Mouse (Mus musculus) stomach, embryonic 16.5 days (tissue): ENCODE measurements around the gene Ppp1r9a. TPM values are rescaled to one million over a fixed set of nuclear protein-coding genes. Genes with fewer than 3 reads are reported as not detected.

Experiments used
- ATAC-seq: fragments of 200-750 bp; cut with Nextera tagmentation; 2 replicates; pipeline ENCODE4 v1.8.0; 2017; ENCODE audit warnings: moderate number of reproducible peaks, moderate TSS enrichment; ENCODE audit not compliant: insufficient read depth, low FRiP score
- H3K27ac ChIP-seq: fragments of 300-500 bp; sonication (generic); 2 replicates; pipeline ENCODE4 v1.5.1; 2014; ENCODE audit warnings: low read length
- H3K27me3 ChIP-seq: fragments of 300-500 bp; sonication (generic); 2 replicates; pipeline ENCODE4 v1.6.1; 2014; ENCODE audit warnings: low read length, control low read depth, mixed read lengths; ENCODE audit not compliant: control insufficient read depth, insufficient read depth
- H3K36me3 ChIP-seq: fragments of 300-500 bp; sonication (generic); 2 replicates; pipeline ENCODE4 v1.6.1; 2014; ENCODE audit warnings: low read length; ENCODE audit not compliant: control insufficient read depth, insufficient read depth
- H3K4me1 ChIP-seq: fragments of 300-500 bp; sonication (generic); 2 replicates; pipeline ENCODE4 v1.6.1; 2014; ENCODE audit warnings: low read length, control low read depth, mixed read lengths; ENCODE audit not compliant: control insufficient read depth, insufficient read depth
- H3K4me2 ChIP-seq: fragments of 300-500 bp; sonication (generic); 2 replicates; pipeline ENCODE4 v1.6.1; 2014; ENCODE audit warnings: low read depth, low read length, mixed read lengths
- H3K4me3 ChIP-seq: fragments of 300-500 bp; sonication (generic); replicated peaks from 2 replicates; pipeline ENCODE4 v1.5.1; 2014; ENCODE audit warnings: mild to moderate bottlenecking, low read length
- H3K9ac ChIP-seq: fragments of 300-500 bp; sonication (generic); 2 replicates; pipeline ENCODE4 v1.6.1; 2014; ENCODE audit warnings: low read length
- H3K9me3 ChIP-seq: fragments of 300-500 bp; sonication (generic); replicated peaks from 2 replicates; pipeline ENCODE4 v1.6.1; 2016; ENCODE audit warnings: low read length, control low read depth; ENCODE audit not compliant: control insufficient read depth
- WGBS: fragments of 180-500 bp; shearing (Covaris S2); extraction: QIAGEN DNeasy Blood & Tissue Kit; methylation state at CpG from one replicate; pipeline ENCODE4 v1.1.7; 2014; 5-methylcytosine and 5-hydroxymethylcytosine counted together
- polyA plus RNA-seq: library from polyadenylated mRNA; unstranded; fragments of >200 nt; fragmentation: Nextera tagmentation; extraction: Ambion mirVana; gene quantifications from 2 replicates; pipeline ENCODE4 v1.2.1, GENCODE M21; 2015

The Ppp1r9a gene
- polyA plus RNA-seq, 1 experiment from 2014 or later = 14.8 TPM

DNA sequence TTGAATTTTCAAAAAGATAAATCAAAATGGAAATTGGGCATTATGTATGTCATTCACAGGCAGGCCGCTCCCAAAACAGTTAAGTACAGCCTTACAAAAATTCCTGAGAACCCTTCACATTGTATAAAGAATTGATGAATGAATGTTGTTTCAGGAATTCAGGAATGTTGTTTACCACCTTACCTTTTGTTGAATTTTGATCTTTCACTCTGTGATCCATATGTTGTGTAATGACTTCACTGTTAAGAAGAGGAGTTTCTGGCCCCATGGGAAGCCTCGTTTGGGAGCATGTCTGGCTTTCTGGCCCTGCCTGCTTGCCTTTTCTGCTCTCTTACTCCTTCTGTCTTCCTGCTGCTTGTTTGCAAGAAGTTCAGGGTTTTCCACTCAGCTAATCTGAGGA is 105.4 kb downstream of the Ppp1r9a start:
- Histone ChIP-seq H3K27me3 (no peaks in the 10 kb centered on the region), H3K9me3 (no peaks in the 10 kb centered on the region), H3K4me1 (peaks cover 11% of the 10 kb centered on the region; the same call in 1 of the 2 replicates), H3K4me3 (no peak overlapping the region), H3K36me3 (no peaks in the 10 kb centered on the region), H3K27ac (no peak overlapping the region), H3K4me2 (0 out of 2 replicates have a peak overlapping the region, but pooled peaks have one; percentile 30), H3K9ac (no peak overlapping the region)
- ATAC-seq = no peak
- WGBS = 52% methylated on average over 2 of the region's 2 CpGs

DNA sequence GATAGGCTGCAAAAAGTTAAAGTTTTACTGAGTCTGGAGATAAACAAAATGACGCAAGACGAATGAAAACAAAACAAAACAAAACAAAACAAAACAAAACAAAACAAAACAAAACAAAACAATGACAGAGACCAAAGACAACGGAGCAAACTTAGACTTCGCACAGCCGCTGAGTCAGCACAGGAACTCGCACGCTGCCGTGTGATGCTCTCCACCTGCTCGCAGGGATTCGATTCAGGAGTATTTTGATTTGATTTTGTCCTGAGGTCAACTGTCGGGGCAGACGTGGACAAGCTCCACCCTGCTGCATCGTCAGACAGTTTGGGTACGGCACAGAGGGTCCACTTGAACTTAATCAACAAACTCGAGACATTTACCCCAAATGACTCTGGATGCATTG is 105.9 kb downstream of the Ppp1r9a start:
- H3K9ac ChIP-seq = no peak overlapping the region
- H3K4me2 ChIP-seq = peak overlapping the region; percentile 30; the same call in 1 of the 2 replicates
- H3K36me3 ChIP-seq = no peaks in the 10 kb centered on the region
- WGBS = 44% methylated on average over 15 of the region's 15 CpGs
- H3K27me3 ChIP-seq = no peaks in the 10 kb centered on the region
- no peak overlapping the region for H3K27ac ChIP-seq
- H3K4me3 ChIP-seq = no peak overlapping the region
- ATAC-seq = no peak
- H3K4me1 ChIP-seq = peaks cover 11% of the 10 kb centered on the region; the same call in 1 of the 2 replicates
- no peaks in the 10 kb centered on the region for H3K9me3 ChIP-seq

DNA sequence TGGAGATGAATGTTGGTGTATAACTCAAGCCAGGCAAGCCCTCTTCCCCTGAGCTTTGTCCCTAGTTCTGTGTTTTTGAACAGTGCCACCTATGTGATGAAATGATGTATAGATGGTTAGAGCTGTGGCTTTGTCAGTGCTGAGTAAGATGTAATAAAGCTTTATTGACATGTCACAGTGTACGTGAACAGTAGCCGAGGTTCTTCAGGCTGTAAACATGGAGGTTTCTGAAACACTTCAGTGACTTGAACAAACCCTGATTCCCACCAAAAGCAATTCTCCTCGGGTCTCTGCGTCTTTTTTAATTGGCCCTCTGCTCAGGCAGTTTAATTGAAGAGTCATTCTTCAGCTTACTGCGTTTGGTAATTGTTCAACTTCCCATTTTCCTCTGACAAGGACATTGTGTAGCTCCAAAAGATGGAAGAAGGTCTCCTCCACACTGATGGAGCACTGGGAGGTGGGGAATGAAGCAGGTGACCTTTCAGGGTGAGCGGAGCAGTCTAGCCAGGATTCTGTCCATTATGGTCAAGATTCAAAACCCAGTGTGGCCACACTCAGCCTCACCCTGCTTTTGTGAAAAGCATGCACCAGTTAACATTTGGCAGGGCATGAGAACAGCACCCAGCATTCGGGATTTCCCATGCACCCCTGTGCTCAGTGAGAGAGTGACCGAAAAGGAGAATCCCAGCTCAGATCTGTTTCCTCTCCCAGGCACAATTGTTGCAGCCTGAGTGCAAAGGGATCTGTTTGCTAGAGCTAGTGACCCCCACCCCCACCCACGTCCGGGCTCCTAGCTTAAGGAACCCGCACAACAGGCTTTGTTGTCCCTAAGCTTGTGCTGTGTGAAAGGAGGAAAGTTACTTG is 108.1 kb downstream of the Ppp1r9a start:
- H3K27me3 ChIP-seq = no peaks in the 10 kb centered on the region
- H3K27ac ChIP-seq = no peak overlapping the region
- H3K9ac ChIP-seq = no peak overlapping the region
- ATAC-seq = peak; percentile 51; the same call in 1 of the 2 replicates
- H3K4me1 ChIP-seq = peaks cover 8% of the 10 kb centered on the region; the same call in 1 of the 2 replicates
- no peak overlapping the region for H3K4me2 ChIP-seq
- no peaks in the 10 kb centered on the region for H3K9me3 ChIP-seq
- H3K4me3 ChIP-seq = no peak overlapping the region
- H3K36me3 ChIP-seq = no peaks in the 10 kb centered on the region
- 53% methylated on average over 11 of the region's 11 CpGs for WGBS

DNA sequence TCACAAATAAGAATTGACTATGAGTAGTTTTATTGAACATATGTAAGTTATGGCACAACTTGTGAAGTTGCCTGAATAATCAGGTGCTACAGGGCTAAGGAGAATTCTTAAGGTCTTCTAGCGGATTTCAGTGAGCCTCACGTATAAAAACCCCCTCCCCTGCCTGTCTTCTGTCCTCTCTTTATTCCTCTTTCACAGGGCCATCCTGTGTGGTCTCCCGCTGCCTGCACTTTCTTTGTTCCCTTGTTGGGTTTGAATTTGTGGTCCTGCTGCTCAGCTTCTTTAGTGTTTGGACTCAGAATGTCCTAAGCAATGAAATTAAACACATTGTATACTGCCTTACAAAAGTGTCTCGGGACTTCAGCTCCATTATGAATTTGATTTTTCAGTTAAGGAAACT is 110.1 kb downstream of the Ppp1r9a start:
- no peak overlapping the region for H3K4me2 ChIP-seq
- WGBS = 68% methylated on average over 4 of the region's 4 CpGs
- H3K9ac ChIP-seq = no peak overlapping the region
- H3K4me1 ChIP-seq = peaks cover 6% of the 10 kb centered on the region; the same call in 1 of the 2 replicates
- no peak overlapping the region for H3K27ac ChIP-seq
- no peak for ATAC-seq
- no peaks in the 10 kb centered on the region for H3K9me3 ChIP-seq
- H3K36me3 ChIP-seq = no peaks in the 10 kb centered on the region
- H3K27me3 ChIP-seq = no peaks in the 10 kb centered on the region
- H3K4me3 ChIP-seq = no peak overlapping the region

DNA sequence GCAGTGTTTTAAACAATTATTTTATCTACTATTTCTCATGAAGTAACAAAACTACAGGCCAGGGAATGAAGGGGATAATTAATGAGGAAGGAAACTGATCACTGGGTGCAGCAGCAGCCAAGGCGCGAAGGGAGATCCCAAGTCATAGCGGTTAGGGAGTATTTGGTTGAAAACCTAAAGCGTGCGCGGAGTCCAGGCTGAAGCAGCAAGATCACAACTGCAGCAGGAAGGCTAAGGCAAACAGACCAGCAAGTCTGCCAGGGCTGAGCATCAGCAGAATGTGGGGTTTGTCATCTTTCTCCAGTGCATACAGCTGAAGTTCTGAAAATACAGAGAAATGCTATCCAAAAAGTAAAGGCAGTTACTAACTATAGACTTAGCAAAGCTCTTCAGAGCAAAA is 111.8 kb downstream of the Ppp1r9a start:
- peak; percentile 49; the same call in 1 of the 2 replicates for ATAC-seq
- no peak overlapping the region for H3K9ac ChIP-seq
- H3K9me3 ChIP-seq = no peaks in the 10 kb centered on the region
- H3K36me3 ChIP-seq = no peaks in the 10 kb centered on the region
- WGBS = 71% methylated on average over 6 of the region's 6 CpGs
- no peak overlapping the region for H3K4me3 ChIP-seq
- peaks cover 3% of the 10 kb centered on the region; the same call in 1 of the 2 replicates for H3K4me1 ChIP-seq
- no peaks in the 10 kb centered on the region for H3K27me3 ChIP-seq
- no peak overlapping the region for H3K4me2 ChIP-seq
- peak overlapping the region; percentile 1; the same call in 1 of the 2 replicates for H3K27ac ChIP-seq

DNA sequence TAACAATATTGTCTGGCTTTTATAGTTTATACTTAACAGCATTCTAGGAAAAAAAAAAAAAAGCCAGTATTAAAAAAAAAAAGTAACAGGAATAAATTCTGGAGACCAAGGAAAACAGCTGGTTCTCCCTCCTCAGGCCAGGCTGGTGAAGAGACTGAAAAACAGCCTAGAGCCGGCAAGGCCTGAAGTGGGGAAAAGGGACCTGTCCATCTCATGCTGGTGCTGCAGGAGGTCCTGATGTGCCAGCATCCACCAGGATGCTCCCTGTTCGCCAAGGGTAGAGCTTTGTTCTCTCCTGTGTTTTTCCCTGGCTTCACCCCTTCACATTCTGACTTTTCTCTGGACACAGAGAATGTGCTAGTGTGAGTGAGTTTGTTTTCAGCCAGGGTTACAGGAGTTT is 112.5 kb downstream of the Ppp1r9a start:
- ATAC-seq = no peak
- Histone ChIP-seq H3K36me3 (no peaks in the 10 kb centered on the region), H3K4me1 (peaks cover 3% of the 10 kb centered on the region; the same call in 1 of the 2 replicates), H3K27ac (no peak overlapping the region), H3K9me3 (no peaks in the 10 kb centered on the region), H3K4me2 (no peak overlapping the region), H3K27me3 (no peaks in the 10 kb centered on the region), H3K9ac (no peak overlapping the region), H3K4me3 (no peak overlapping the region)
- 82% methylated on average over 2 of the region's 2 CpGs for WGBS

DNA sequence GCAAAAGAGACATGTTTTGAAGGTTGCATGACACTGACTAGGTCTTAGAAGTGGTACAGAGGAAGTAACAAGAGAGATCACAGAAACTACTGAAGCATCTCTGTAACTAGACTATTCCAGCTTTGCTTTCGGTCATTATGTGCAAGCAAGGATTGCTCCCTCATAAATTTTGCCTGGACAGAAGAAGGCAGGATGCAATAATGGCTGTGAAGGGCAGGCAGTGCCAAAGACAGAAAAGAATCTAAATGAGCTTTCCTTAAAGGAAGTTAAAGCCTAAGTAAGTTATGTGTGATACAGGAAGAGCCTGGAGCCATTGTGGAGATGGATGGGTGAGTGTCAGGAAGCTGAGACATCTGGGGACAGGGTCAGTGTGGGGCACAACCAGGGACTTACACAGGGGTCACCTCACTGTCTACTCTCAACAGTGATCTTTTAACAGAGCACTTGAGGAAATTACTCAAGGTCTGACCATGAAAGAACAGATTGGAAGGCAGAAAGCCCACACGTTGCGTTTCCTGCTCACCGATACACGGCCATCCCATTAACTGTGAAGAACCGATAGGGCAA is 115.3 kb downstream of the Ppp1r9a start:
- H3K9me3 ChIP-seq = no peaks in the 10 kb centered on the region
- H3K27ac ChIP-seq = no peak overlapping the region
- WGBS = 75% methylated on average over 6 of the region's 6 CpGs
- H3K4me1 ChIP-seq = no peaks in the 10 kb centered on the region
- ATAC-seq = no peak
- no peak overlapping the region for H3K9ac ChIP-seq
- H3K4me3 ChIP-seq = no peak overlapping the region
- H3K36me3 ChIP-seq = no peaks in the 10 kb centered on the region
- no peaks in the 10 kb centered on the region for H3K27me3 ChIP-seq
- H3K4me2 ChIP-seq = no peak overlapping the region

DNA sequence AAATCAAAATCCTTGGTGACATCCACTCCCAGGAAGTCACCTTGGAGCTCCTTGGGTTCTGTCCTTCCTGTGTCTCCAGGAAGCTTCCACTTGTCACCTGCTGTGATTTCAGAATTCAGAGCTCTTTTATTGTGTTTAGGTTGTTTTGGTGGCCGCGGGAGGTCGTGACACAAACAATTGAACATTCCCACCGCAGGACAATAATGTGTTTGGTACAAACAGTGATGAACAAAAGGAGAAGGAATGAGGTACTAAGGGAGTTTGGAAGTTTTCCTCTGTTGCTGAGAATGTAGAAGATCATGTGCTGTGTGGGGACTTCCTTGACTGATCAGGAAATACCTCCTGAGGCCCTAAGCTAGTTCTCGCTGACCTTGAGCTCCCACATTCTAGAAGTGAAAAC is 116.5 kb downstream of the Ppp1r9a start:
- H3K27ac ChIP-seq = no peak overlapping the region
- ATAC-seq = no peak
- no peak overlapping the region for H3K9ac ChIP-seq
- 63% methylated on average over 5 of the region's 5 CpGs for WGBS
- H3K4me1 ChIP-seq = no peaks in the 10 kb centered on the region
- H3K4me2 ChIP-seq = no peak overlapping the region
- H3K4me3 ChIP-seq = no peak overlapping the region
- no peaks in the 10 kb centered on the region for H3K9me3 ChIP-seq
- no peaks in the 10 kb centered on the region for H3K36me3 ChIP-seq
- no peaks in the 10 kb centered on the region for H3K27me3 ChIP-seq

DNA sequence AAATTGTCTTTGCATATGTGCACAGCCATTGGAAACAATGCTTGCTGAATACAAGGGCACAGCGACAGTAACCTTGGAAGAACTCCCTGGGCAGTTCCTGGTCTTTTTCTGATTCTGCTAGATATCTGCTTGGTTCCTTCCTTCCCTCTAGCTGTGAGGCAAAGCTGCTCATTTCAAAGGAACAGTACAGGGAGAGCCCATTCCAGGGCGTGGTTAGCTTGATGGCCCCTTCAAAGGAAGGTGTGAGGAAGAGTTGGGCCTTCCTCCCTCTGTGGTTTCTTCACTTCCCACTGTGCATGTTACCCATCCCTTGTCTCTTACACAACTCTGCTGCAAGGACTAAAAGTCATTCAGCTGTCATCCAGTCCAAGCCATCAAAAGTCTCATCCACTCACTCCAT is 117.3 kb downstream of the Ppp1r9a start:
- Histone ChIP-seq H3K27me3 (no peaks in the 10 kb centered on the region), H3K9me3 (no peaks in the 10 kb centered on the region), H3K36me3 (no peaks in the 10 kb centered on the region), H3K4me3 (no peak overlapping the region), H3K27ac (no peak overlapping the region), H3K9ac (no peak overlapping the region), H3K4me1 (no peaks in the 10 kb centered on the region), H3K4me2 (no peak overlapping the region)
- WGBS = 88% methylated on average over 2 of the region's 2 CpGs
- ATAC-seq = no peak
